Mouse (Mus musculus): ENCODE results near the gene B3gat2.

DNA sequence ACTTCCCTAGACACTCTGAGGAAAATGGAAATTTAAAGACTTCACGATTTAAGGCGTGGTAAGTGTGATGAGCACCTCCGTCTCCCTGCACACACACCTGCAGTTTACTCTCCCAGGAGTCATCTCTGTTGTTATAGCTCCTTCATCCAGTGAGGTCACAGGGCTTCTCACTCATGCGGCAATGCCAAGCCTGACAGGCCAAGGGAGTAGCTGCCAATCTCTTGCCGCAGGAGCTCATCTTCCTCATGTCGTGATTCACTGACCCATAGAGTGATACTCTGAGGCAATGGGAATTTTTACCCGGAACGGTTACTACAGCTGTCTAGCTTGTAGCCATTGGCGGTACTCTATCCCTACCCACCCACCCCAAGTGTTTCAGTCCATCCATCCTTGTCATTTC lies 36.8 kb downstream of the B3gat2 start:
- TF ChIP-seq CTCF (IDR thresholded peaks at IDR 0.05; ENCODE audit: control insufficient read depth, insufficient read depth, low read length) (no peak), POLR2A (IDR thresholded peaks at IDR 0.05; ENCODE audit: borderline replicate concordance, control insufficient read depth, low read depth, low read length) (no peak)

Data from bone marrow, adult 2 months (tissue).